27 mouse cellular contexts compared by ENCODE assay signal in the genomic region with DNA sequence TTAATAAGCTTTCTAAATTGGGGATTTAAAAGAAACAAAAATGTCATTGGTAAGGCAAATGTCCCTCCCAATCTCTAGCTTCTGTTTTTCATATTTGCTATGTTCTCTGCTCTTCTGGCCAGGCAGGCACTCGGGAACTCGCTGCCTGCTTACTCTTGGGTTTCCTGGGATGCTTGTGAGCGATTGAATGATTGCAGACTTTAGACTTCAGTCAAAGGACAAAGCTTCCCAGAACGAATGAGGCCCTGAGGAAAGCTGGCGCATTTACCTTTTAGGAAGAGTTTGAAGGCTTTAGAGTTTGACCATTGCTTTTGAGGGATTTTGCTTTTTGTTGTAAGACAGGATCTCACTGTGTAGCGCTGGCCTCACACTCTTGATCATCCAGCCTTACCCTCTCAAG. TPM values are rescaled to one million over a fixed set of nuclear protein-coding genes. Genes with fewer than 3 reads are reported as not detected.
DNase-seq lines count a peak whose midpoint lies in the region; ATAC-seq and TF ChIP-seq lines count a peak whose summit lies in the region.
"Had no signal": no experiment of that assay in that cellular context is flagged by ENCODE, and none has a peak within 500 bp of the region (broad histone marks: within the 10 kb centered on the region; RNA-seq: fewer than 3 reads in every experiment).

No protein-coding gene starts in this region.

- no peaks in the 10 kb centered on the region for H3K27me3 ChIP-seq in kidney, adult 2 months (replicated peaks; ENCODE audit: control insufficient read depth, insufficient read depth, low read length)
- no peaks in the 10 kb centered on the region for H3K27me3 ChIP-seq in kidney, embryonic 15.5 days
- no peaks in the 10 kb centered on the region for H3K27me3 ChIP-seq in liver, adult 2 months (ENCODE audit: control insufficient read depth, insufficient read depth, low read length)
- no peaks in the 10 kb centered on the region for H3K27me3 ChIP-seq in liver, embryonic 12.5 days (replicated peaks)
- H3K27me3 ChIP-seq: embryonic facial prominence, embryonic 12.5 days; embryonic facial prominence, embryonic 15.5 days; hindbrain, embryonic 12.5 days; hindbrain, embryonic 15.5 days had no signal

- peaks cover 3% of the 10 kb centered on the region; the same call in 1 of the 2 replicates for H3K4me1 ChIP-seq in kidney, adult 2 months (ENCODE audit: control insufficient read depth, insufficient read depth, low read length)
- H3K4me1 ChIP-seq in kidney, embryonic 15.5 days = 0 out of 2 replicates have a peak, but pooled peaks cover 4% of the 10 kb centered on the region
- H3K4me1 ChIP-seq in liver, adult 2 months (ENCODE audit: control insufficient read depth, insufficient read depth, low read length) = no peaks in the 10 kb centered on the region
- H3K4me1 ChIP-seq in liver, embryonic 12.5 days = no peaks in the 10 kb centered on the region
- H3K4me1 ChIP-seq: embryonic facial prominence, embryonic 12.5 days; embryonic facial prominence, embryonic 15.5 days; heart, embryonic 10.5 days; hindbrain, embryonic 12.5 days; hindbrain, embryonic 15.5 days had no signal

- no peaks in the 10 kb centered on the region for H3K9me3 ChIP-seq in kidney, embryonic 15.5 days (replicated peaks)
- no peaks in the 10 kb centered on the region for H3K9me3 ChIP-seq in liver, embryonic 12.5 days (replicated peaks)
- H3K9me3 ChIP-seq: embryonic facial prominence, embryonic 12.5 days; embryonic facial prominence, embryonic 15.5 days; heart, embryonic 10.5 days; hindbrain, embryonic 12.5 days; hindbrain, embryonic 15.5 days had no signal

- no peak overlapping the region for H3K4me3 ChIP-seq in gastrocnemius, adult 2 months
- H3K4me3 ChIP-seq in kidney, adult 2 months (ENCODE audit: insufficient read depth, low read depth, low read length) = no peak overlapping the region
- no peak overlapping the region for H3K4me3 ChIP-seq in kidney, embryonic 15.5 days (replicated peaks)
- no peak overlapping the region for H3K4me3 ChIP-seq in liver, adult 2 months (ENCODE audit: insufficient read depth, low read depth, low read length)
- no peak overlapping the region for H3K4me3 ChIP-seq in liver, embryonic 12.5 days
- H3K4me3 ChIP-seq: embryonic facial prominence, embryonic 12.5 days; embryonic facial prominence, embryonic 15.5 days; heart, adult 2 months; heart, embryonic 10.5 days; hindbrain, embryonic 12.5 days; hindbrain, embryonic 15.5 days had no signal

- H3K79me2 ChIP-seq in liver, adult 2 months (ENCODE audit: control insufficient read depth, insufficient read depth, low read length) = no peaks in the 10 kb centered on the region

- DNase-seq in gastrocnemius, adult 2 months = no peak
- no peak for DNase-seq in gastrocnemius, adult 8-10 months (ENCODE audit: low spot score in 2 of 2)
- peak; percentile 82 for DNase-seq in kidney, adult 2 months
- peak; percentile 35 for DNase-seq in liver, adult 2 months (ENCODE audit: extremely low read depth, low read depth, low spot score)
- DNase-seq in cerebellum, postnatal 36 days = no peak
- no peak for DNase-seq in retina, embryonic 14.5 days (ENCODE audit: low spot score)
- DNase-seq: adrenal gland, adult 8-10 months; adrenal gland, postnatal 25 days; cerebellum, adult 18-20 months; cerebellum, adult 9-10 months; cerebellum, postnatal 14 days; forebrain, postnatal 0 days; gastrocnemius, postnatal 10 days; gastrocnemius, postnatal 36 days had no signal

- no peak overlapping the region for H3K4me2 ChIP-seq in kidney, embryonic 15.5 days
- H3K4me2 ChIP-seq in liver, embryonic 12.5 days = no peak overlapping the region
- H3K4me2 ChIP-seq: embryonic facial prominence, embryonic 12.5 days; embryonic facial prominence, embryonic 15.5 days; hindbrain, embryonic 12.5 days; hindbrain, embryonic 15.5 days had no signal

- H3K9ac ChIP-seq in kidney, embryonic 15.5 days = no peak overlapping the region
- no peak overlapping the region for H3K9ac ChIP-seq in liver, adult 2 months (ENCODE audit: low read depth, low read length)
- H3K9ac ChIP-seq in liver, embryonic 12.5 days = no peak overlapping the region
- H3K9ac ChIP-seq: embryonic facial prominence, embryonic 12.5 days; embryonic facial prominence, embryonic 15.5 days; forebrain, postnatal 0 days; hindbrain, embryonic 12.5 days; hindbrain, embryonic 15.5 days had no signal

- 65% methylated on average over 6 of the region's 6 CpGs for whole genome bisulfite sequencing in kidney, adult 2 months
- 93% methylated on average over 6 of the region's 6 CpGs for WGBS in kidney, embryonic 15.5 days
- 72% methylated on average over 6 of the region's 6 CpGs for WGBS in liver, adult 2 months
- WGBS in liver, embryonic 12.5 days (ENCODE audit: insufficient replicate concordance) = 84% methylated on average over 6 of the region's 6 CpGs

- no peak for TF ChIP-seq CTCF in gastrocnemius, adult 2 months (IDR thresholded peaks at IDR 0.05)
- no peak for TF ChIP-seq CTCF in kidney, adult 2 months (conservative IDR thresholded peaks at IDR 0.05; ENCODE audit: insufficient read depth, insufficient read length, low read depth, low read length)
- TF ChIP-seq CTCF in liver, adult 2 months (IDR thresholded peaks at IDR 0.05; ENCODE audit: low read depth, low read length) = no peak

- ATAC-seq in kidney, embryonic 15.5 days (replicated peaks; ENCODE audit: low FRiP score) = no peak
- no peak for ATAC-seq in liver, embryonic 12.5 days
- ATAC-seq: activated CD4-positive, CD25-positive, alpha-beta regulatory T cell, adult 4 months; forebrain, embryonic 14.5 days; forebrain, postnatal 0 days had no signal

- peak overlapping the region; percentile 56 for H3K27ac ChIP-seq in gastrocnemius, adult 2 months
- no peak overlapping the region; the same call in 1 of the 2 replicates for H3K27ac ChIP-seq in kidney, adult 2 months (ENCODE audit: insufficient read depth, low read depth, low read length)
- H3K27ac ChIP-seq in kidney, embryonic 15.5 days = no peak overlapping the region
- H3K27ac ChIP-seq in liver, adult 2 months (replicated peaks; ENCODE audit: insufficient read depth, low read depth, low read length) = no peak overlapping the region
- no peak overlapping the region for H3K27ac ChIP-seq in liver, embryonic 12.5 days
- H3K27ac ChIP-seq: embryonic facial prominence, embryonic 12.5 days; embryonic facial prominence, embryonic 15.5 days; heart, adult 2 months; heart, embryonic 10.5 days; hindbrain, embryonic 12.5 days; hindbrain, embryonic 15.5 days had no signal

- intact Hi-C loops in gastrocnemius, adult 2 months (cut with DNase I) = no loop called here

- TF ChIP-seq POLR2A in kidney, adult 2 months (IDR thresholded peaks at IDR 0.05; ENCODE audit: low read depth, low read length) = no peak
- no peak for TF ChIP-seq POLR2A in liver, adult 2 months (IDR thresholded peaks at IDR 0.05; ENCODE audit: extremely low read depth, insufficient read depth, low read length)

- no peaks in the 10 kb centered on the region for H3K36me3 ChIP-seq in kidney, adult 2 months (ENCODE audit: control insufficient read depth, insufficient read depth, low read length)
- H3K36me3 ChIP-seq in kidney, embryonic 15.5 days = peaks cover 9% of the 10 kb centered on the region; the same call in 1 of the 2 replicates
- H3K36me3 ChIP-seq in liver, adult 2 months (ENCODE audit: control insufficient read depth, insufficient read depth, low read length) = no peaks in the 10 kb centered on the region; the same call in none of the 2 replicates
- H3K36me3 ChIP-seq in liver, embryonic 12.5 days = peaks cover 12% of the 10 kb centered on the region
- H3K36me3 ChIP-seq: embryonic facial prominence, embryonic 15.5 days had no signal

RNA-seq across cellular contexts. Expression of a gene that starts 33.9 kb away (rescaled TPM):
- total RNA-seq in gastrocnemius, adult 2 months (2021) = 10 to 100 TPM; 25.9 to 32.9 TPM
- total RNA-seq in gastrocnemius, adult 8-10 months (2022) = 10 to 100 TPM; 29.3 to 30.8 (median 29.6) TPM
- 17.7 and 20.3 TPM in 2 replicates for polyA plus RNA-seq in kidney, adult 2 months (2012; rRNA removed)
- polyA plus RNA-seq in kidney, embryonic 15.5 days (2015; fragmentation: Nextera tagmentation; extraction: Ambion mirVana) = 143 and 152 TPM in 2 replicates
- total RNA-seq in liver, adult 2 months (2014; rRNA removed) = 25.4 and 27.7 TPM in 2 replicates
- polyA plus RNA-seq in liver, adult 2 months (2012; rRNA removed) = 8.9 and 11.1 TPM in 2 replicates
- 108 and 119 TPM in 2 replicates for polyA plus RNA-seq in liver, embryonic 12.5 days (2016; fragmentation: Nextera tagmentation; extraction: Ambion mirVana)

RNA-seq across cellular contexts. Expression of a gene that starts 41.9 kb away (rescaled TPM):
- total RNA-seq in gastrocnemius, adult 2 months (2021) = not detected
- total RNA-seq in gastrocnemius, adult 8-10 months (2022) = not detected
- 10.2 and 13.3 TPM in 2 replicates for polyA plus RNA-seq in kidney, adult 2 months (2012; rRNA removed)
- 3.1 and 3.5 TPM in 2 replicates for polyA plus RNA-seq in kidney, embryonic 15.5 days (2015; fragmentation: Nextera tagmentation; extraction: Ambion mirVana)
- not detected in 2 replicates for total RNA-seq in liver, adult 2 months (2014; rRNA removed)
- not detected in 2 replicates for polyA plus RNA-seq in liver, adult 2 months (2012; rRNA removed)
- not detected in 2 replicates for polyA plus RNA-seq in liver, embryonic 12.5 days (2016; fragmentation: Nextera tagmentation; extraction: Ambion mirVana)
- total RNA-seq: common myeloid progenitor, adult 5-6 weeks; forebrain, postnatal 0 days; gastrocnemius, postnatal 10 days; gastrocnemius, postnatal 36 days; granulocyte monocyte progenitor cell, adult 5-6 weeks; hematopoietic stem cell, adult 5-6 weeks had no signal
- polyA plus RNA-seq: activated CD4-positive, CD25-positive, alpha-beta regulatory T cell, adult 4 months; forebrain, embryonic 14.5 days; hindbrain, embryonic 15.5 days had no signal

RNA-seq across cellular contexts. Expression of a gene that starts 42.1 kb away (rescaled TPM):
- total RNA-seq in gastrocnemius, adult 2 months (2021) = 10 to 100 TPM; 66.4 to 75.5 TPM
- 10 to 100 TPM; 62.1 to 71.5 (median 67.1) TPM for total RNA-seq in gastrocnemius, adult 8-10 months (2022)
- 40.0 and 53.1 TPM in 2 replicates for polyA plus RNA-seq in kidney, adult 2 months (2012; rRNA removed)
- 12.2 and 16.4 TPM in 2 replicates for polyA plus RNA-seq in kidney, embryonic 15.5 days (2015; fragmentation: Nextera tagmentation; extraction: Ambion mirVana)
- total RNA-seq in liver, adult 2 months (2014; rRNA removed) = 27.1 and 30.0 TPM in 2 replicates
- polyA plus RNA-seq in liver, adult 2 months (2012; rRNA removed) = 7.1 and 8.3 TPM in 2 replicates
- 3.1 and 3.3 TPM in 2 replicates for polyA plus RNA-seq in liver, embryonic 12.5 days (2016; fragmentation: Nextera tagmentation; extraction: Ambion mirVana)

RNA-seq across cellular contexts. Expression of a gene that starts 47.2 kb away (rescaled TPM):
- total RNA-seq in gastrocnemius, adult 2 months (2021) = 10 to 100 TPM; 11.5 to 14.7 TPM
- total RNA-seq in gastrocnemius, adult 8-10 months (2022) = 10 to 100 TPM; 11.1 to 16.8 (median 16.2) TPM
- 40.6 and 48.6 TPM in 2 replicates for polyA plus RNA-seq in kidney, adult 2 months (2012; rRNA removed)
- 93.3 and 107 TPM in 2 replicates for polyA plus RNA-seq in kidney, embryonic 15.5 days (2015; fragmentation: Nextera tagmentation; extraction: Ambion mirVana)
- 43.2 and 43.6 TPM in 2 replicates for total RNA-seq in liver, adult 2 months (2014; rRNA removed)
- polyA plus RNA-seq in liver, adult 2 months (2012; rRNA removed) = 20.7 and 26.7 TPM in 2 replicates
- polyA plus RNA-seq in liver, embryonic 12.5 days (2016; fragmentation: Nextera tagmentation; extraction: Ambion mirVana) = 61.9 and 64.2 TPM in 2 replicates

Comparison
In these comparisons a context has a peak if more than half of its experiments do, and no peak if none do; other contexts are left out.
1. DNase-seq: peak in kidney, adult 2 months (single experiment) and liver, adult 2 months (single experiment); none in gastrocnemius, adult 2 months (single experiment), gastrocnemius, adult 8-10 months (0 of 2), cerebellum, postnatal 36 days (0 of 2) and retina, embryonic 14.5 days (single experiment).